Mouse (Mus musculus): ENCODE results near the gene Ago4. TPM values are rescaled to one million over a fixed set of nuclear protein-coding genes. Genes with fewer than 3 reads are reported as not detected.

Ago4 gene
- polyA plus RNA-seq, 1 experiment from 2014 or later: 5.7 TPM

GRCm38 (mm10) chr4:126508110-126508899 lies 25.0 kb downstream of the Ago4 start:
- Histone ChIP-seq H3K9me3 (replicated peaks; ENCODE audit: control insufficient read depth, low read length) (no peaks in the 10 kb centered on the region), H3K27ac (ENCODE audit: low read depth, low read length) (no peak overlapping the region), H3K4me1 (ENCODE audit: control insufficient read depth, insufficient read depth, low read length) (no peaks in the 10 kb centered on the region), H3K27me3 (replicated peaks; ENCODE audit: control insufficient read depth, insufficient read depth, low read length) (no peaks in the 10 kb centered on the region), H3K36me3 (ENCODE audit: control insufficient read depth, insufficient read depth, low read length) (peaks cover 63% of the 10 kb centered on the region), H3K4me2 (ENCODE audit: low read length) (no peak overlapping the region), H3K9ac (ENCODE audit: low read length) (no peak overlapping the region), H3K4me3 (ENCODE audit: low read depth, low read length) (no peak overlapping the region)
- 75% methylated on average over 14 of the region's 14 CpGs for whole genome bisulfite sequencing
- ATAC-seq (no peak), DNase-seq (ENCODE audit: low spot score) (no peak)

GRCm38 (mm10) chr4:126502977-126503309 lies 30.3 kb downstream of the Ago4 start:
- H3K4me1 ChIP-seq (ENCODE audit: control insufficient read depth, insufficient read depth, low read length): no peaks in the 10 kb centered on the region
- H3K4me2 ChIP-seq (ENCODE audit: low read length): no peak overlapping the region
- H3K27me3 ChIP-seq (replicated peaks; ENCODE audit: control insufficient read depth, insufficient read depth, low read length): no peaks in the 10 kb centered on the region
- ATAC-seq (no peak), DNase-seq (ENCODE audit: low spot score) (no peak)
- H3K36me3 ChIP-seq (ENCODE audit: control insufficient read depth, insufficient read depth, low read length): peaks cover 25% of the 10 kb centered on the region
- no peaks in the 10 kb centered on the region for H3K9me3 ChIP-seq (replicated peaks; ENCODE audit: control insufficient read depth, low read length)
- H3K4me3 ChIP-seq (ENCODE audit: low read depth, low read length): no peak overlapping the region
- no peak overlapping the region for H3K27ac ChIP-seq (ENCODE audit: low read depth, low read length)
- no peak overlapping the region for H3K9ac ChIP-seq (ENCODE audit: low read length)
- 54% methylated on average over 8 of the region's 8 CpGs for WGBS

GRCm38 (mm10) chr4:126502141-126502976 lies 30.9 kb downstream of the Ago4 start:
- H3K4me2 ChIP-seq (ENCODE audit: low read length): no peak overlapping the region
- ATAC-seq (no peak), DNase-seq (ENCODE audit: low spot score) (peak; percentile 32)
- H3K36me3 ChIP-seq (ENCODE audit: control insufficient read depth, insufficient read depth, low read length): peaks cover 23% of the 10 kb centered on the region
- H3K27me3 ChIP-seq (replicated peaks; ENCODE audit: control insufficient read depth, insufficient read depth, low read length): no peaks in the 10 kb centered on the region
- 70% methylated on average over 6 of the region's 6 CpGs for WGBS
- H3K4me1 ChIP-seq (ENCODE audit: control insufficient read depth, insufficient read depth, low read length): no peaks in the 10 kb centered on the region
- no peak overlapping the region for H3K27ac ChIP-seq (ENCODE audit: low read depth, low read length)
- H3K9me3 ChIP-seq (replicated peaks; ENCODE audit: control insufficient read depth, low read length): no peaks in the 10 kb centered on the region
- no peak overlapping the region for H3K9ac ChIP-seq (ENCODE audit: low read length)
- H3K4me3 ChIP-seq (ENCODE audit: low read depth, low read length): no peak overlapping the region

- DNase-seq (ENCODE audit: low spot score) (no peak), ATAC-seq (no peak)
- Histone ChIP-seq H3K27ac (ENCODE audit: low read depth, low read length) (no peak overlapping the region), H3K4me2 (ENCODE audit: low read length) (no peak overlapping the region), H3K27me3 (replicated peaks; ENCODE audit: control insufficient read depth, insufficient read depth, low read length) (no peaks in the 10 kb centered on the region), H3K9me3 (replicated peaks; ENCODE audit: control insufficient read depth, low read length) (no peaks in the 10 kb centered on the region), H3K4me1 (ENCODE audit: control insufficient read depth, insufficient read depth, low read length) (no peaks in the 10 kb centered on the region), H3K4me3 (ENCODE audit: low read depth, low read length) (no peak overlapping the region), H3K9ac (ENCODE audit: low read length) (no peak overlapping the region), H3K36me3 (ENCODE audit: control insufficient read depth, insufficient read depth, low read length) (peaks cover 24% of the 10 kb centered on the region)
- 91% methylated on average over 1 of the region's 1 CpGs for WGBS
Measured at GRCm38 (mm10) chr4:126498601-126499000, 34.7 kb downstream of the Ago4 start.

- H3K4me1 ChIP-seq (ENCODE audit: control insufficient read depth, insufficient read depth, low read length): no peaks in the 10 kb centered on the region
- H3K4me2 ChIP-seq (ENCODE audit: low read length): no peak overlapping the region
- H3K27ac ChIP-seq (ENCODE audit: low read depth, low read length): no peak overlapping the region
- 89% methylated on average over 2 of the region's 2 CpGs for WGBS
- no peak for DNase-seq (ENCODE audit: low spot score)
- peaks cover 35% of the 10 kb centered on the region for H3K36me3 ChIP-seq (ENCODE audit: control insufficient read depth, insufficient read depth, low read length)
- no peak for ATAC-seq
- no peaks in the 10 kb centered on the region for H3K9me3 ChIP-seq (replicated peaks; ENCODE audit: control insufficient read depth, low read length)
- no peak overlapping the region for H3K4me3 ChIP-seq (ENCODE audit: low read depth, low read length)
- no peak overlapping the region for H3K9ac ChIP-seq (ENCODE audit: low read length)
- no peaks in the 10 kb centered on the region for H3K27me3 ChIP-seq (replicated peaks; ENCODE audit: control insufficient read depth, insufficient read depth, low read length)
Measured at GRCm38 (mm10) chr4:126496963-126497362, 36.3 kb downstream of the Ago4 start.

GRCm38 (mm10) chr4:126495942-126496790 lies 37.1 kb downstream of the Ago4 start:
- no peak for DNase-seq (ENCODE audit: low spot score)
- Histone ChIP-seq H3K9me3 (replicated peaks; ENCODE audit: control insufficient read depth, low read length) (no peaks in the 10 kb centered on the region), H3K4me1 (ENCODE audit: control insufficient read depth, insufficient read depth, low read length) (no peaks in the 10 kb centered on the region), H3K4me2 (ENCODE audit: low read length) (no peak overlapping the region), H3K9ac (ENCODE audit: low read length) (no peak overlapping the region), H3K27me3 (replicated peaks; ENCODE audit: control insufficient read depth, insufficient read depth, low read length) (no peaks in the 10 kb centered on the region), H3K36me3 (ENCODE audit: control insufficient read depth, insufficient read depth, low read length) (peaks cover 36% of the 10 kb centered on the region), H3K27ac (ENCODE audit: low read depth, low read length) (no peak overlapping the region), H3K4me3 (ENCODE audit: low read depth, low read length) (no peak overlapping the region)
- 84% methylated on average over 5 of the region's 5 CpGs for WGBS
- no peak for ATAC-seq

GRCm38 (mm10) chr4:126495453-126495852 lies 37.8 kb downstream of the Ago4 start:
- H3K36me3 ChIP-seq (ENCODE audit: control insufficient read depth, insufficient read depth, low read length): peaks cover 43% of the 10 kb centered on the region
- H3K4me1 ChIP-seq (ENCODE audit: control insufficient read depth, insufficient read depth, low read length): no peaks in the 10 kb centered on the region
- DNase-seq (ENCODE audit: low spot score): no peak
- WGBS: 72% methylated on average over 5 of the region's 5 CpGs
- H3K27ac ChIP-seq (ENCODE audit: low read depth, low read length): no peak overlapping the region
- no peak overlapping the region for H3K4me3 ChIP-seq (ENCODE audit: low read depth, low read length)
- no peaks in the 10 kb centered on the region for H3K27me3 ChIP-seq (replicated peaks; ENCODE audit: control insufficient read depth, insufficient read depth, low read length)
- H3K4me2 ChIP-seq (ENCODE audit: low read length): no peak overlapping the region
- no peaks in the 10 kb centered on the region for H3K9me3 ChIP-seq (replicated peaks; ENCODE audit: control insufficient read depth, low read length)
- ATAC-seq: no peak
- H3K9ac ChIP-seq (ENCODE audit: low read length): no peak overlapping the region

- H3K9me3 ChIP-seq (replicated peaks; ENCODE audit: control insufficient read depth, low read length): no peaks in the 10 kb centered on the region
- H3K27me3 ChIP-seq (replicated peaks; ENCODE audit: control insufficient read depth, insufficient read depth, low read length): no peaks in the 10 kb centered on the region
- no peak overlapping the region for H3K4me3 ChIP-seq (ENCODE audit: low read depth, low read length)
- no peak for DNase-seq (ENCODE audit: low spot score)
- H3K4me2 ChIP-seq (ENCODE audit: low read length): no peak overlapping the region
- H3K27ac ChIP-seq (ENCODE audit: low read depth, low read length): no peak overlapping the region
- no peaks in the 10 kb centered on the region for H3K4me1 ChIP-seq (ENCODE audit: control insufficient read depth, insufficient read depth, low read length)
- no peak overlapping the region for H3K9ac ChIP-seq (ENCODE audit: low read length)
- no peak for ATAC-seq
- 95% methylated on average over 4 of the region's 4 CpGs for WGBS
- H3K36me3 ChIP-seq (ENCODE audit: control insufficient read depth, insufficient read depth, low read length): peaks cover 43% of the 10 kb centered on the region
Measured at GRCm38 (mm10) chr4:126493416-126493815, 39.9 kb downstream of the Ago4 start.

All from forebrain, embryonic 14.5 days (tissue).